Mouse (Mus musculus) bone marrow macrophage, adult 2 months (primary cell): ENCODE data around the gene Capns1.
"Not testable (repeated sequence)": the region's sequence is repeated elsewhere in the genome, so short reads cannot be mapped to it uniquely, and the experiment has no call there.

Experiments used
- CTCF ChIP-seq: IDR thresholded peaks from 2 replicates; pipeline ENCODE4 v1.5.1; 2012; ENCODE audit warnings: low read depth, mild to moderate bottlenecking, low read length, moderate library complexity
- POLR2A ChIP-seq: IDR thresholded peaks from 2 replicates; pipeline ENCODE4 v1.6.1; 2012; ENCODE audit warnings: mild to moderate bottlenecking, low read depth, low read length, borderline replicate concordance

DNA sequence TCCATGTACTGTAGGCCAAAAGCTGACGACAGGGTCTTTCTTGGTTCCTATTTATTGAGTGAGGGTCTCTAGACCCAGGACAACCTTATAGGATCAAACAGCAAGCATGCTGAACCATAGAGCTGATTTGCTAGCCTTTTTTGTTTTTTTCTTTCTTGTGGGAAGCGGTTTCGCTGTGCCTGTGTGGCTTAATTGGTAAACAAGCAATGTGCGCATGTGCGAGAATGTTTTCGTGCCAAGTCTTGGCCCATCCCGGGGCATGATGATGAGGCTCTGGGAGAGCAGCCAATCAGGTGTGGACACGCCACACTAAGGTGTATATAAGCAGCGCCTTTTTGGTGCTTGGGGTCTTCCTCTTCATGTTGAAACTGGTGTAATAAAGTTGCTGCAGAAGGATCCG, 16.7 kb downstream of the Capns1 start:
- TF ChIP-seq CTCF, POLR2A: not testable (repeated sequence)
